9 mouse cellular contexts compared by ENCODE assay signal in genomic region chr8:84569921-84570673, GRCm38 (mm10).
DNase-seq lines count a peak whose midpoint lies in the region; ATAC-seq and TF ChIP-seq lines count a peak whose summit lies in the region.
"Had no signal": no experiment of that assay in that cellular context is flagged by ENCODE, and none has a peak within 500 bp of the region (broad histone marks: within the 10 kb centered on the region; RNA-seq: fewer than 3 reads in every experiment).

No protein-coding gene starts in this region.

- no peak overlapping the region for H3K27ac ChIP-seq in kidney, postnatal 0 days
- H3K27ac ChIP-seq in embryonic facial prominence, embryonic 12.5 days: no peak overlapping the region
- H3K27ac ChIP-seq in midbrain, postnatal 0 days (ENCODE audit: low read depth, low read length): no peak overlapping the region

- ATAC-seq in kidney, postnatal 0 days (replicated peaks; ENCODE audit: low FRiP score, low read depth): no peak
- no peak for ATAC-seq in embryonic facial prominence, embryonic 12.5 days (ENCODE audit: insufficient number of reproducible peaks, insufficient read depth, low FRiP score, low TSS enrichment)
- no peak for ATAC-seq in midbrain, postnatal 0 days (ENCODE audit: low FRiP score)

- 0 out of 2 replicates have a peak overlapping the region, but pooled peaks have one; percentile 23 for H3K4me2 ChIP-seq in kidney, postnatal 0 days (ENCODE audit: low read length)
- peak overlapping the region; percentile 20 for H3K4me2 ChIP-seq in embryonic facial prominence, embryonic 12.5 days (replicated peaks)
- no peak overlapping the region for H3K4me2 ChIP-seq in midbrain, postnatal 0 days (ENCODE audit: low read depth, low read length, poor library complexity, severe bottlenecking)

- no peaks in the 10 kb centered on the region for H3K27me3 ChIP-seq in kidney, postnatal 0 days (ENCODE audit: insufficient read depth, low read length)
- H3K27me3 ChIP-seq in embryonic facial prominence, embryonic 12.5 days: 0 out of 2 replicates have a peak, but pooled peaks cover 12% of the 10 kb centered on the region
- H3K27me3 ChIP-seq in midbrain, postnatal 0 days (ENCODE audit: insufficient read depth, low read length): no peaks in the 10 kb centered on the region

- no peaks in the 10 kb centered on the region for H3K9me3 ChIP-seq in kidney, postnatal 0 days (replicated peaks; ENCODE audit: low read length)
- no peaks in the 10 kb centered on the region for H3K9me3 ChIP-seq in embryonic facial prominence, embryonic 12.5 days
- H3K9me3 ChIP-seq in midbrain, postnatal 0 days (ENCODE audit: low read length): no peaks in the 10 kb centered on the region

- 42% methylated on average over 25 of the region's 25 CpGs for WGBS in kidney, postnatal 0 days
- 40% methylated on average over 25 of the region's 25 CpGs for WGBS in embryonic facial prominence, embryonic 12.5 days
- WGBS in midbrain, postnatal 0 days: 43% methylated on average over 25 of the region's 25 CpGs

- H3K9ac ChIP-seq in kidney, postnatal 0 days (ENCODE audit: low read depth, low read length): no peak overlapping the region
- no peak overlapping the region for H3K9ac ChIP-seq in embryonic facial prominence, embryonic 12.5 days
- no peak overlapping the region for H3K9ac ChIP-seq in midbrain, postnatal 0 days (replicated peaks; ENCODE audit: low read length, poor library complexity, severe bottlenecking)

- DNase-seq in cerebellum, adult 11-12 months: peak; percentile 45
- no peak for DNase-seq in cerebellum, adult 9-11 months
- peak; percentile 17 for DNase-seq in kidney, postnatal 0 days (ENCODE audit: low spot score)
- DNase-seq in kidney, postnatal 4 days: no peak
- DNase-seq in midbrain, postnatal 0 days (ENCODE audit: low spot score): peak; percentile 71
- no peak for DNase-seq in spleen, adult 18-20 months
- DNase-seq in adipocyte (ENCODE audit: low spot score): no peak

- no peaks in the 10 kb centered on the region for H3K36me3 ChIP-seq in kidney, postnatal 0 days (ENCODE audit: insufficient read depth, low read length)
- no peaks in the 10 kb centered on the region for H3K36me3 ChIP-seq in embryonic facial prominence, embryonic 12.5 days
- H3K36me3 ChIP-seq in midbrain, postnatal 0 days (ENCODE audit: insufficient read depth, low read length): peaks cover 53% of the 10 kb centered on the region

- H3K4me3 ChIP-seq in kidney, postnatal 0 days (replicated peaks; ENCODE audit: low read depth, low read length): no peak overlapping the region
- no peak overlapping the region for H3K4me3 ChIP-seq in embryonic facial prominence, embryonic 12.5 days
- no peak overlapping the region for H3K4me3 ChIP-seq in midbrain, postnatal 0 days (ENCODE audit: low read depth, low read length)
- H3K4me3 ChIP-seq: erythroblast, embryonic 14.5 days had no signal

- TF ChIP-seq CTCF in kidney, postnatal 0 days (IDR thresholded peaks at IDR 0.05; ENCODE audit: low read depth): peak; percentile 49; the same call in 1 of the 2 replicates
- TF ChIP-seq CTCF in midbrain, postnatal 0 days (IDR thresholded peaks at IDR 0.05): peak; percentile 71

- H3K4me1 ChIP-seq in kidney, postnatal 0 days (replicated peaks; ENCODE audit: insufficient read depth, low read length): no peaks in the 10 kb centered on the region
- H3K4me1 ChIP-seq in embryonic facial prominence, embryonic 12.5 days: no peaks in the 10 kb centered on the region
- H3K4me1 ChIP-seq in midbrain, postnatal 0 days (ENCODE audit: insufficient read depth, low read length): no peaks in the 10 kb centered on the region

Comparison
In these comparisons a context has a peak if more than half of its experiments do, and no peak if none do; other contexts are left out.
1. DNase-seq: peak in cerebellum, adult 11-12 months (single experiment), kidney, postnatal 0 days (single experiment) and midbrain, postnatal 0 days (single experiment); none in cerebellum, adult 9-11 months (single experiment), kidney, postnatal 4 days (0 of 2), spleen, adult 18-20 months (0 of 2) and adipocyte (single experiment).